Mouse (Mus musculus) forebrain, embryonic 11.5 days (tissue): ENCODE measurements at regions not wholly inside any gene's neighbourhood (a gene's known extent, or its start where the extent isn't known, plus 50 kb on each side); places are given as distances from the start of the nearest gene placed in this dataset.
A peak's percentile ranks its signal among the peaks of the same experiment; 100 is the strongest.

Source experiments
- ATAC-seq: fragments of 200-750 bp; cut with Nextera tagmentation; replicated peaks from 2 replicates; pipeline ENCODE4 v1.8.0; 2017; ENCODE audit warnings: moderate TSS enrichment; ENCODE audit not compliant: low FRiP score
- DNase-seq: peaks from one replicate; pipeline ENCODE4 v3.0.0-alpha.2; 2017; ENCODE audit warnings: low spot score
- H3K27ac ChIP-seq: fragments of 300-500 bp; sonication (generic); 2 replicates; pipeline ENCODE4 v1.5.1; 2014; ENCODE audit warnings: low read depth, low read length
- H3K27me3 ChIP-seq: fragments of 300-500 bp; sonication (generic); 2 replicates; pipeline ENCODE4 v1.6.1; 2014; ENCODE audit warnings: mild to moderate bottlenecking, low read length, mixed read lengths; ENCODE audit not compliant: control insufficient read depth, insufficient read depth
- H3K36me3 ChIP-seq: fragments of 300-500 bp; sonication (generic); 2 replicates; pipeline ENCODE4 v1.6.1; 2014; ENCODE audit warnings: mild to moderate bottlenecking, low read length, moderate library complexity, mixed read lengths; ENCODE audit not compliant: control insufficient read depth, insufficient read depth
- H3K4me1 ChIP-seq: fragments of 300-500 bp; sonication (generic); replicated peaks from 2 replicates; pipeline ENCODE4 v1.6.1; 2014; ENCODE audit warnings: low read length, mixed read lengths; ENCODE audit not compliant: control insufficient read depth, insufficient read depth
- H3K4me2 ChIP-seq: fragments of 300-500 bp; sonication (generic); 2 replicates; pipeline ENCODE4 v1.6.1; 2014; ENCODE audit warnings: low read depth, mild to moderate bottlenecking, low read length, moderate library complexity, mixed read lengths; ENCODE audit not compliant: severe bottlenecking
- H3K4me3 ChIP-seq: fragments of 300-500 bp; sonication (generic); 2 replicates; pipeline ENCODE4 v1.5.1; 2014; ENCODE audit warnings: low read depth, low read length
- H3K9ac ChIP-seq: fragments of 300-500 bp; sonication (generic); 2 replicates; pipeline ENCODE4 v1.6.1; 2014; ENCODE audit warnings: low read length
- H3K9me3 ChIP-seq: fragments of 300-500 bp; sonication (generic); 2 replicates; pipeline ENCODE4 v1.6.1; 2016; ENCODE audit warnings: low read length, mixed read lengths; ENCODE audit not compliant: control insufficient read depth
- WGBS: fragments of 180-500 bp; shearing (Covaris S2); extraction: QIAGEN DNeasy Blood & Tissue Kit; methylation state at CpG from one replicate; pipeline ENCODE4 v1.1.7; 2014; 5-methylcytosine and 5-hydroxymethylcytosine counted together

DNA sequence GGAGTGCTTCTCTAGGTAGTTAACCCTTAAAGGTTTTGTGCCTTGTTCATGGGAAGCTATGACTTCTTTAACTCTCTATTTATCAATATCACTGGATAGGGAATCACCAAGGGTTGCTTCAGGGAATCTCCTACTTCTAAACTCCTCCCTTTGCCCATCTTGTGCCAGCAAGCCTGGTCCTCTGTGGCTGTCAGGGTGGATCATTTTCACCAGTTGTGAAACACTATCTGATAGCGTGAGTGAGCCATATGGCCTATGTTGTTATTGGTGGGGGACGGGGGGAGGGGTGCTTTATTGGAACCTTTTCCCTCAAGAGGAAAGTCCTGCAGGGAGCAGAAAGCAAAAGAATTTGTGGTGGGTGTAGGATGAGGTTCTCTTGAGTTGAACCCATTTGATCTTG lies 145.5 kb upstream of the Thumpd2 start:
- no peaks in the 10 kb centered on the region for H3K4me1 ChIP-seq
- H3K27ac ChIP-seq, result no peak overlapping the region
- ATAC-seq (no peak), DNase-seq (no peak)
- no peak overlapping the region for H3K4me3 ChIP-seq
- H3K9me3 ChIP-seq, result no peaks in the 10 kb centered on the region
- H3K4me2 ChIP-seq, result no peak overlapping the region
- H3K27me3 ChIP-seq, result no peaks in the 10 kb centered on the region
- H3K36me3 ChIP-seq, result no peaks in the 10 kb centered on the region
- H3K9ac ChIP-seq, result no peak overlapping the region
- WGBS, result 94% methylated on average over 2 of the region's 2 CpGs

DNA sequence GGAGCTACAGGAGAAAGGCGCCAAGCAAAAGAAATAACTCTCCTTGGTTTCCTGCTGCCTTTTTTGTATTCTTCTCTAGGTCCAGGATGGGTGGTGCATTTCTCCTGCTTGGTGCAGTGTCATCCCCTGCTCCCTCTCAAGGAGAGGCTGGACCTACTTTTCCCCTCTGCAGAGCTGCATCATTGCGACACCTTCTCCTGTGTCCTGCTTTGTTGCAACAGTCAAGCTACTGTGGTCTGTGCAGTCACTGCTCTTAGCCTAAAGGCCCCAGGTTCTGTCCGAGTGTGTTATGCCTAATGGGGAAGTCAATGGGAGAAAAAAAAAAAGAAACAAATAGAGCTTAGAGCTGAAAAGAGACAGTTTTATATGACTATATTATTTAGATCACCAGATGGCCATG lies 144.4 kb upstream of the Thumpd2 start:
- Histone ChIP-seq H3K36me3 (no peaks in the 10 kb centered on the region), H3K27me3 (no peaks in the 10 kb centered on the region), H3K4me1 (no peaks in the 10 kb centered on the region), H3K27ac (no peak overlapping the region), H3K4me3 (no peak overlapping the region), H3K9ac (no peak overlapping the region), H3K4me2 (no peak overlapping the region), H3K9me3 (no peaks in the 10 kb centered on the region)
- DNase-seq (no peak), ATAC-seq (no peak)
- 91% methylated on average over 3 of the region's 3 CpGs for WGBS

DNA sequence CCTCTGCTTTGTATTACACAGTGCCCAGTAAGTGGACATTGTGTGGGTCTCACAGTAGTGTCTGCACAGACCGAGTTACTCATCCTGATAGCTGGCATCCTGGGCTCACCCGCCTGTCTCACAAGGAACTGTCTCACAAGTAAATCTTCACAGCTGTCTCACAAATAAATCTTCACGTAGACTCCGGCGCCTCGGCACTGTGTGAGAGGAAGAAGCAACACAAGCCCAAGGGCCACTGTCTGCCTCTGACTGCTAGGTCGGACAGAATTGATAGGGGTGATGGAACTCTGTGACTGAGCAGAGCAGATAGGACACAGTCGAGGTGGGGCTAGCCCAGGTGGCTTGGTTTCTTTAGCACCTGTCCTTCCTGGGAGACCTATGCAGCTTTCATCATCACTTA lies 136.2 kb upstream of the Thumpd2 start:
- H3K4me1 ChIP-seq, result no peaks in the 10 kb centered on the region
- no peaks in the 10 kb centered on the region for H3K9me3 ChIP-seq
- H3K27ac ChIP-seq, result no peak overlapping the region
- no peak overlapping the region for H3K4me3 ChIP-seq
- ATAC-seq (no peak), DNase-seq (no peak)
- H3K36me3 ChIP-seq, result no peaks in the 10 kb centered on the region
- H3K27me3 ChIP-seq, result no peaks in the 10 kb centered on the region
- no peak overlapping the region for H3K4me2 ChIP-seq
- WGBS, result 88% methylated on average over 8 of the region's 8 CpGs
- no peak overlapping the region for H3K9ac ChIP-seq

DNA sequence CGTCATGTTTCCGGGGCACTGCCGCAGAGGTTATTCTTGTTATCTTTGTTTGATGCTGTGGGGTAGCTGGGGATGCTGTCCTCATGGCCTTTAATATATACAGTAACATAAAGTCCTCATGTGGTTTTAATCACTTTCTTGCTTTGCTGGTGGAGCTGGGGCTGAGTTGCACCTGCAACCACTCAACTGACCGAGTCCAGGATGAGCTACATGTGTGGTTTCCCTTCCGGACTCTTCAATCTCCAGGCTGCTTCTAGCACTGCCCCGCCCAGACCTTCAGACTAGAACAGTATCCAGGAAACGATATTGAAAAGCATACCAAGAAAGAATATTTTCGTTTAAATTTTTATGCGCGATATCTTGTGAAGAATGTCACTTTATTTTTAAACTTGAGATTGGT lies 129.1 kb upstream of the Thumpd2 start:
- no peaks in the 10 kb centered on the region for H3K36me3 ChIP-seq
- no peaks in the 10 kb centered on the region for H3K4me1 ChIP-seq
- no peaks in the 10 kb centered on the region for H3K9me3 ChIP-seq
- H3K9ac ChIP-seq, result no peak overlapping the region
- no peak for ATAC-seq
- no peaks in the 10 kb centered on the region for H3K27me3 ChIP-seq
- H3K4me3 ChIP-seq, result no peak overlapping the region
- H3K27ac ChIP-seq, result no peak overlapping the region
- no peak for DNase-seq
- WGBS, result 84% methylated on average over 10 of the region's 10 CpGs
- no peak overlapping the region for H3K4me2 ChIP-seq

DNA sequence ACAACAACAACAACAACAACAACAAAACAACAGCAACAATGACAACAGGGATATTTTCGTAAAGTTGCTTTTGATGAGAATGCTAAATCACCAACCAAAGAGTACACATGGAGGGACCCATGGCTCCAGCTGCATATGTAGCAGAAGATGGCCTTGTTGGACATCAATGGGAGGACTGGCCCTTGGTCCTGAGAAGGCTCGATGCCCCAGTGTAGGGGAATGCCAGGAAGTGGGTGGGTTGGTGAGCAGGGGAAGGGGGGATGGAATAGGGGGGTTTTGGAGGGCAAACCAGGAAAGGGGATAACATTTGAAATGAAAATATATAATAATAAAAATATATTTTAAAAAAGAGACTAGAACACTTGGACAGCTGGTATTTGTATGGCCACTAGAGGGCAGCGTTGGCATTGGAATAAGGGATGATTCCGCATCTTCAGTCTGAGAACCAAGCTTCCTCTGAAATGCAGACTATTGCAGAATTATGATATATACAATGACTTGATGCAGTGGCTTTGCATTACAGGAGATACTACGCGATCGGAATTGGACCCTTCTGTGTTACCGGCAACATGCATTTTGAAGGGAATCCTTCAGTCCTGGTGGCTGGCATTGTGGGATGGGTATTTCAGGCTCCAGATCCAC lies 128.5 kb upstream of the Thumpd2 start:
- no peaks in the 10 kb centered on the region for H3K27me3 ChIP-seq
- no peak overlapping the region for H3K9ac ChIP-seq
- no peaks in the 10 kb centered on the region for H3K4me1 ChIP-seq
- H3K27ac ChIP-seq, result no peak overlapping the region
- WGBS, result 42% methylated on average over 8 of the region's 8 CpGs
- DNase-seq (peak; percentile 72), ATAC-seq (peak; percentile 39)
- H3K36me3 ChIP-seq, result no peaks in the 10 kb centered on the region
- no peak overlapping the region for H3K4me3 ChIP-seq
- no peaks in the 10 kb centered on the region for H3K9me3 ChIP-seq
- no peak overlapping the region for H3K4me2 ChIP-seq

DNA sequence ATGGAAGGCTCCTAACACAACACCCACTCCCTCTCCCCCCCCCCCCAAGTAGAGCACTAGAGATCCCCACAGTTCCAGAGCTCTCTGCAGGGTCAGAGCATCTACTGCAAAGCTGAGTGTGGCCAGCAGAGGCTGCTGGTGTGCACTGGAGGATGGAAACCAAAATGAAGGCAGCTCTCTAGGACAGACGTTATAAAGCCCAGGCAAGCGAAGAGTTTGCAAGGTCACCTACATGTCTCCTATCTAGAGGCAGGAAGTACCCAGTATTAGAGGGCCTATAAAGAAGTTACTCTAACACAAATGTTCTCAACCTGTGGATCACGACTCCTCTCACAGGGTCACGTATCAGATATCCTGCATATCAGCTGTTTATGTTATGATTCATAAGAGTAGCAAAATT lies 125.1 kb upstream of the Thumpd2 start:
- H3K27ac ChIP-seq, result no peak overlapping the region
- no peaks in the 10 kb centered on the region for H3K36me3 ChIP-seq
- no peaks in the 10 kb centered on the region for H3K27me3 ChIP-seq
- H3K9me3 ChIP-seq, result no peaks in the 10 kb centered on the region
- no peak overlapping the region for H3K9ac ChIP-seq
- H3K4me3 ChIP-seq, result no peak overlapping the region
- peak; percentile 55 for ATAC-seq
- WGBS, result 60% methylated on average over 4 of the region's 4 CpGs
- H3K4me2 ChIP-seq, result no peak overlapping the region
- H3K4me1 ChIP-seq, result no peaks in the 10 kb centered on the region
- DNase-seq, result peak; percentile 54

DNA sequence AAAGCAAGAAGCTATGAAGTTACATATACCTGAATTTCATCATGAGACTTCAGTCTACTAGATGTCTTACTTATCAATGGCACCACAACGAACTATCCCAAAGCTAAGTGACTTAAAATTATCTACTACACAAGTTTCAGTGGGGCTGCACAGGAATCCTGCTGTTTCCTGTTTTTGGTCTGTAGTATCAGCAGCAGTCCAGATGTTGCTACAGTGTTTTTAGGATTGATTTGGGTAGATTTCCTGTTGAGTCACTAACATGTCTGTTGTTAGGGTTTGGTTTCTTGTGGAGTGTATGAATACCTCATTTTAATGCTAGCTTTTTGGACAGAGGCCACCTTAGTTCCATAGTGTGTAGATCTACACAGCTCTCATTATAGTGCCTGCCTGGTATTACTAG lies 120.8 kb upstream of the Thumpd2 start:
- no peak overlapping the region for H3K4me2 ChIP-seq
- H3K27ac ChIP-seq, result no peak overlapping the region
- H3K27me3 ChIP-seq, result no peaks in the 10 kb centered on the region
- no peaks in the 10 kb centered on the region for H3K9me3 ChIP-seq
- H3K4me3 ChIP-seq, result no peak overlapping the region
- H3K9ac ChIP-seq, result no peak overlapping the region
- H3K4me1 ChIP-seq, result no peaks in the 10 kb centered on the region
- no peaks in the 10 kb centered on the region for H3K36me3 ChIP-seq
- ATAC-seq, result no peak
- 84% methylated on average over 1 of the region's 1 CpGs for WGBS
- DNase-seq, result no peak

DNA sequence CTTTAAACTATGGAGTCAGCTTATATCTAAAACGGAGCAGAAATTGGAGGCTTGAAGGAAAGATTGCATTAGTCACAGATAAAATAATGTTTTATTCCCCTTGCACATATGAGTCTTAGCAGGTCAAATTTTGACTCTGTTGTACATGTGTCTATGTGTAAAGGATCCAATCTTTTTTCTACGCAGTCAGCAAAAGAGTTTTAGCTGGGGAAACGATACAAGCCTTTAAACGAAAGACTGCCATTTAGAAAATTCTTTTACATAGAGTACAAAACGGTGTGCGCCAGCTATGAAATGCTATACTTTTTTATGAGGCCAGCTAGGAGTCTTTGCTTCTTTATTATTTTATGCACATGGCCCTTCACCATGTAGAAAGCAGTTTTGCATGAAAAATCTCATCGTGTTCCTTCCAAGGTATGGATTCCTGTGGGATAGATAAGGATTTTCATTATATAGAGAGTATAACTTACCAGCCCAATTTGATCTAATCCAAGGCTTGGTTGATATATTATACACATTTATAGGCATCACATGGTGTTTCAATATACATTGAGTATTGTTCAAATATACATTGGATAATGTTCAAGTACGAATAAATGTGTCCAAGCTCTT lies 116.0 kb upstream of the Thumpd2 start:
- no peaks in the 10 kb centered on the region for H3K4me1 ChIP-seq
- no peak overlapping the region for H3K4me3 ChIP-seq
- H3K9me3 ChIP-seq, result no peaks in the 10 kb centered on the region
- WGBS, result 94% methylated on average over 8 of the region's 8 CpGs
- H3K27me3 ChIP-seq, result no peaks in the 10 kb centered on the region
- no peak overlapping the region for H3K9ac ChIP-seq
- no peaks in the 10 kb centered on the region for H3K36me3 ChIP-seq
- no peak for DNase-seq
- H3K4me2 ChIP-seq, result no peak overlapping the region
- H3K27ac ChIP-seq, result no peak overlapping the region
- ATAC-seq, result no peak

DNA sequence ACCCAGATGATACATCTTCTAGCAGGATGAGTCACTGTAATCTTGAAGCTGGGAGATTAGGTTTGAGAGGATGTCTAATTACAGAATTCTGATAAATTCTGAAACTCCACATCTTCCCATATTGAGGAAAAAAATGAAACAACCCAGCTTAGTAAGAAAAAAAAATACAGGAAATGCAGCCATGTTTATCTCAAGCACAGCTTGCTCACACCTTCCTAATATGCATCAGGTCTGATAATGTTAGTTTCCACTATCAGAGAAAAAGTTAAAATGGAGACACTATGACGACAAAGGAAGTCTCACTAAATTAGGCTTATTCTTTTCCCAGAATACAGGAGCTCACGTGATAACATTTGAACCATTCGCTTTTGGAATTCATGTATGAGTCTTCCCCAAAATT lies 111.4 kb upstream of the Thumpd2 start:
- no peaks in the 10 kb centered on the region for H3K27me3 ChIP-seq
- H3K4me2 ChIP-seq, result no peak overlapping the region
- DNase-seq (no peak), ATAC-seq (no peak)
- no peak overlapping the region for H3K27ac ChIP-seq
- H3K9ac ChIP-seq, result no peak overlapping the region
- H3K36me3 ChIP-seq, result no peaks in the 10 kb centered on the region
- no peaks in the 10 kb centered on the region for H3K9me3 ChIP-seq
- no peak overlapping the region for H3K4me3 ChIP-seq
- no peaks in the 10 kb centered on the region for H3K4me1 ChIP-seq
- 93% methylated on average over 3 of the region's 3 CpGs for WGBS
